Mouse (Mus musculus) layer of hippocampus, postnatal 14 days (tissue): Measurements from ENCODE around the gene Arrb1. TPM values are rescaled to one million over a fixed set of nuclear protein-coding genes. Genes with fewer than 3 reads are reported as not detected.

Source experiments
- DNase-seq, 2 experiments: peaks; one replicate each; pipeline ENCODE4 v3.0.0; 2021 to 2022; ENCODE audit warnings: low spot score in 2 of 2, mixed read lengths in 1 of 2
- total RNA-seq, 2 experiments: library from RNA; stranded (reverse); gene quantifications; 2 replicates each; pipeline ENCODE4 v1.2.3; 2021

The Arrb1 gene
- total RNA-seq, 2 experiments from 2014 or later, result 137 to 143 TPM

DNA sequence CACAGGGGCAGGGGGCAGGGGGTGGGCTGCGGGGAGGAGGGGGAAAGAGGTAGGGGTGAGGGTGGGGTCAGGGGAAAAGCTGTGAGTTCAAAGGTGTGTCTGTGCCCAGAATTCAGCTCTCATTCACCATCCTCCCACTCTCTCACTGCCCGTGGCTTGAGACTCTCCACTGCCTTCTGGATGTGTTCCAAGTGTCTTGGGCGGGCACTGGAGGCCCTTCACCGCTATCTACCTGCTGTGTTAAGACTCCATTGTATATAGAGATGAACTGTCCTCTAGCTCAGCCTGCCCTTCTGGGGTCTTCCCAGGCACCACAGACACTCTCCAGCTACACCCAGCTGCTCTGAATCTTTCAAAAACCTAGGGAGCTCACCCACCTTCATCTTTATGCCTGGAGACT is 38.1 kb downstream of the Arrb1 start:
- no peak for DNase-seq

- DNase-seq, result no peak
Measured at GRCm38 (mm10) chr7:99578246-99578645, 43.0 kb downstream of the Arrb1 start.

GRCm38 (mm10) chr7:99579491-99580190 is 44.4 kb downstream of the Arrb1 start:
- peak in 1 of 2 experiments; percentile 47 for DNase-seq

GRCm38 (mm10) chr7:99580247-99580646 is 45.0 kb downstream of the Arrb1 start:
- DNase-seq, result no peak

DNA sequence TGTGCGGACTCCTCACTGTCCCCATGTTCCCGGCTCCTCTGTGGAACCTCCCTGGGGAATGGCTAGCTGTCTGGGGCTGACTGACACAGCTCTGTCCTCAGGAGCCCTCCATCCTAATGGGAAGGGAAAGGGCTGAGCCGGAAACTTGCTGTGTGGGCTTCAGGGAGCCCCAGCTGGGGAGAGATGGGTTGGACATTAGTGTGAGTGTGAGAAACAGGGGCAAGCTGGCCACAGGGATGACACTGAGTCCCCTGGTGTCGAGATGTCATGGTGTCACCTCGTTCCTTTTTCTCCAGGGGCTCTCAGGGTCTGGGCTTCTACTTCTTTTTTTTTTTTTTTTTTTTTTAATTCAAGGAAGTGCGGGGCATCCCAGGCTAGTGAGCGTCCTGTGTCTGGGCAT is 47.0 kb downstream of the Arrb1 start:
- DNase-seq, result no peak

DNA sequence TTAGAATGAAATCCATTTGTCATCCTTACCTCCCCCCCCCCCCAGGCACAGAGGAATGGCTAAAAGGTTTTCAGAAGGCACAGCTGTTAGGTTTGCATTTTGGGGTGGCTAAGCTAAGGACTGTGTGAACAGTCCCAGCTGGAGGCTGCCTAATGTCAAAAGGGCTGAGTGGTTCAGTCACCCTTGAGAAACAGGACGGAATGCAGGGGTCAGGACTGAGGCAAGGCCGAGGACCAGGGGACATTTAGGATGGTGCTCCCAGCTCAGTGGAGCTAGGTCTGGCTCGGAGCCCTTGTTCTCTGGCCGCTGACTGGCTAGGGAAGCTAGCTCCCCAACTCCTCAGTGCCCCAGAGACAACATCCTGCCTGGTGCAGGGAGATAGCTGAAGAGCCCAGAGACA is 47.6 kb downstream of the Arrb1 start:
- DNase-seq, result no peak

DNA sequence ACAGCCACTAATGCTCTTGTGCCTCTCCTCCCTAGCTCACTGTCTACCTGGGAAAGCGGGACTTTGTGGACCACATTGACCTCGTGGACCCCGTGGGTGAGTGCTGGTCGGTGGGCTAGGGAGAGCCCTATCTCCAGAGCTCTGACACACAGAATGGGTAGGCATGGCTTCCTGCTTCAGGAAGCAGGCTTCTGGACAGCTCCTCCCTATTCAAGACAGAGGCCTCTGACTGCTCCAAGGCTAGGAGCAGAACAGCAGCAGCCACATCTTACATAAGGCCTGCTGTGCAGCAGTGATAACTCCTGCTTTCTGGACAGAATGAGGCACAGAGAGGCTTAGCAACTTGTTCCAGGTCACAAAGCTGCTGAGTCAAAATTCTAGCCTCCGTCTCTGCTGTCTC is 48.4 kb downstream of the Arrb1 start:
- DNase-seq, result no peak

- no peak for DNase-seq
Measured at GRCm38 (mm10) chr7:99585976-99586375, 50.7 kb downstream of the Arrb1 start.

GRCm38 (mm10) chr7:99590064-99590463 is 54.8 kb downstream of the Arrb1 start:
- peak; percentile 74 to 78 for DNase-seq

DNA sequence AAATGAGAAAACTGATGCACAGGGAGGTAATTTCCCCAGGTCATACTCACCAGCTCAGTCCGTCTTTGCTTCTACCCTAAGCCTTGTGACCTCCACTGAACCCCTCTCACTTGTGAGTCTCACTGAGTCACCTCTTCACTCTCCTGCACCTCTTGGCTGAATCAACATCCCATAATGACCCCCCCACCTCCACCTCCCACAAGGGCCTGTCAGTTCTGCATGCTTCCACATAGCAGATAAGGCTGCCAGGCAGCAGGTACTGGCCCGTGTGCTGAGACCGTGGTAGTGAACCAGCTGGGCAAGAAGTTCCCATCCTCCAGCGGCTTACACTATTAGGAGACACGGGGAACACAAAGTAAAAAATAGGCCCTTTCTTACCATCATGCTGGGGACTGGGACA is 55.4 kb downstream of the Arrb1 start:
- no peak for DNase-seq

DNA sequence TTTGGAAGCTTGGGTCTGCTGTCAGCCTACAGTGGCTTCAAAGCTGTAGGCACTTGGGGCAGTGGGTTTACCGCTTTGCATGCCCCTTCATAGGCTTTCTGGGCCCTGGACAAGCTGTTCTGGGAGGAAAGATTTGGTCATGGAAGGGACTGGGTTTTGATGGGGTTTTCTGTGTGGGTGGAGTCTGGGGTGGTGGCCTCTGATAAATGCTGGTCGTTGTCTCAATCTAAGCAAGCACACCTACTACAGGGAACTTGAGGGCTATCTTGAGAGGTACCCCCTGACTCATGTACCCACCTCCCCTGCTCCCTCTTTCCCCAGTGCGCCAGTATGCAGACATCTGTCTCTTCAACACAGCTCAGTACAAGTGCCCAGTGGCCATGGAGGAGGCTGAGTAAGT is 57.4 kb downstream of the Arrb1 start:
- no peak for DNase-seq

GRCm38 (mm10) chr7:99593868-99594803 is 58.9 kb downstream of the Arrb1 start:
- no peak for DNase-seq

DNA sequence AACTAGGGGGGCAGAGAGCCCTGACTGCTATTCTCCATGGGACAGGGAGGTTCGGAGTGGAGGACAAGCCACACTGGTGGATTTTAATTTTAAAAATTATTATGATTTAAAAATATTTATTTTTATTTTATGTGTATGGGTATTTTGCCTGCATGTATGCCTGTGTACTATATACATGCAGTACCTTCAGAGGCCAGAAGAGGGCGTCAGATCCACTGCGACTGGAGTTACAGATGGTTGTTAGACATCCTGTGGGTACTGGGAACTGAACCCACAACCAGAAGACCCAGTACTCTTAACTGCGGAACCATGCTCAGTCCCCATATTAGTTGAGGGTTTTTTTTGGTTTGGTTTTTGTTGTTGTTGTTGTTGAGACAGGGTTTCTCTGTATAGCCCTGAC is 63.5 kb downstream of the Arrb1 start:
- no peak for DNase-seq

DNA sequence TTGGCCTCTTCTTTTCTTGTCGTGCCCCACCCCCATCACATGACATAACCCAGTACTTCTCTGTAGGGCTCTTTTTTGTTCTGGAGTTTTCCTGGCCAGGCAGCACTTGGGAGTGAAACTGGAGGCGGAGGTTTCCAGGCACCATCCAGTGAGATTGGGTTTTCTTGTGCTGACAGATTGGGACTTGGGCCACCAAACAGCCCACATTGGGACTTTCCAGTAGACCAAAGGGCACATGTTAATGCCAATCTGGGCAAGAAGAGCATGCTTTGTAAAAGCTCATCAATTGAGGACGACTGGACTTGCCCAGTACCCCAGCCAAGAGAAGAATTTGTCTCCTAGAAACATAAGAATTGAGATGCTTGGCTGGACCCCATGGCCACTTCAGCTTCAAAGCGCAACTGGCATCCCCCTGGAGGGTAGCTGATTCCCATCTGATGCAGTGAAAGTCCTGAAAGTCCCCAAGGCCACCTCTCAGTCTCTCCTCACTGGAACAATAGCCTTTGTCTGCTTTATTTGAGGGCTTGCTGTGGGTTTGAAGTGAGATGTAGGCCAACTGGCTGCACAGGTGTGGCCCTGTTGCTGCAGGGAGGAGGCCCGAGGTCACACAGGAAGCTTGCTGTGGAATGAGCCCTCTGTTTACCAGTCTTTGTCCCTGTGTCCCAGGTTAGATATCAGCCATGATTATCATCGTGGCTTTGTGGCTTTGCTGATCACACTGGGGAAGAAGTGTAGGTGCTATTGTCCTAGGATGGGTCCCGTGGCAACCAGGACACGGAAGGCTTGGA is 68.8 kb downstream of the Arrb1 start:
- peak in 1 of 2 experiments; percentile 39 for DNase-seq

DNA sequence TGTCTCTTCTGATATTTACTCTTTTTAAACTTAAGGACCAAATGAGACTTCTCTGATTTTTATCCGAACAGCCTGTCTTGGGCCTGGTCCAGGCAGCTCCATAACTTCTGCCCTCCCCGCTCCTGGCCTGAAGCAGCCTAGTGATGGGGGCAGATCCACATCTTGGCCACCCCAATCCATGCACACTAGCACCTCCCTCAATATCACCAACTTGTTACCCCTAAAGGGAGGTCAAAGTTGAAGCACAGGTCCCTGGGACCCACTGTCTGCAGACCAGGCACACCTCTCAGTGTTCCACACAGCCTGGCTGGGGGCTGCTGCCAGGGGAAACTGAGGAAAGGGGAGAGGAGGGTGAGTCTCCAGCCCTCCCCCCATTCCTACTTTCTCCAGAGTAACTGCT is 69.8 kb downstream of the Arrb1 start:
- no peak for DNase-seq

DNA sequence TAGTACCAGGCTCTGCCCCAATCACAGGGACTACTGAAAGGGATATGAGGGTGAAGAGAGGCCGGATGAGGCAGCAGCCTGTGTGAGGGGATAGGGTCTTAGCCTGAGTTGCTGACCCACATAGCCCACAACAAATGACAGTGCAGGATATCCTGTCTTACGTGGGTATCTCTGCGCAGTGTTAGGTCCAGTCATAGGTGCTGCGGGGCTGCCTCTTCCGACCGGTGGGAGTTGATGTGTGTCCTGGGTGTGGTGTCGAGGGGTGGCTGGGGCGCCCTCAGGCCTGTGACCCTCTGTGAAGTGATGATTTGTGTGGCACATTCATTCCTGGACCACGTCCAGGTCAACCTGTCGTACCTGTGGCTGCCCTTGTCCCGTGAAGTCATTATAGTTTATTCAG is 71.0 kb downstream of the Arrb1 start:
- no peak for DNase-seq

GRCm38 (mm10) chr7:99606766-99607165 is 71.5 kb downstream of the Arrb1 start:
- no peak for DNase-seq

GRCm38 (mm10) chr7:99607632-99608031 is 72.4 kb downstream of the Arrb1 start:
- DNase-seq, result no peak

GRCm38 (mm10) chr7:99618264-99618663 is 83.0 kb downstream of the Arrb1 start:
- no peak for DNase-seq

DNA sequence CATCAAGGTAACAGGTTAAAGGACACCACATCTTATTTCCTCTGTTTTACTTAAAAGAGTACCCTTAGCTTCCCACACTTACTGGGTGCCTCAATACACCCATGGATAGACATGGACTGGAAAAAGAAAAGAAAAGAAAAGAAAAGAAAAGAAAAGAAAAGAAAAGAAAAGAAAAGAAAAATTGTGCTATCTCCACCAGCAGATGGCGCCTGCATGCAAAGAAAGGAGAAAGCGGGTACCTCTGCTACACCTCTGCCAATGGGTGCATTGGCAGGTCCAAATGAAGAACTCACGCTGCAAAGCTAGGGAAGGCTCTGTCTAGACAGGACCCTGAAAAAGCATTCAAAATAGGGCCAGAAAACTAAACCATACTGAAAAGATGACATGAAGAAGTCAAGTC is 83.6 kb downstream of the Arrb1 start:
- peak in 1 of 2 experiments; percentile 54 for DNase-seq

DNA sequence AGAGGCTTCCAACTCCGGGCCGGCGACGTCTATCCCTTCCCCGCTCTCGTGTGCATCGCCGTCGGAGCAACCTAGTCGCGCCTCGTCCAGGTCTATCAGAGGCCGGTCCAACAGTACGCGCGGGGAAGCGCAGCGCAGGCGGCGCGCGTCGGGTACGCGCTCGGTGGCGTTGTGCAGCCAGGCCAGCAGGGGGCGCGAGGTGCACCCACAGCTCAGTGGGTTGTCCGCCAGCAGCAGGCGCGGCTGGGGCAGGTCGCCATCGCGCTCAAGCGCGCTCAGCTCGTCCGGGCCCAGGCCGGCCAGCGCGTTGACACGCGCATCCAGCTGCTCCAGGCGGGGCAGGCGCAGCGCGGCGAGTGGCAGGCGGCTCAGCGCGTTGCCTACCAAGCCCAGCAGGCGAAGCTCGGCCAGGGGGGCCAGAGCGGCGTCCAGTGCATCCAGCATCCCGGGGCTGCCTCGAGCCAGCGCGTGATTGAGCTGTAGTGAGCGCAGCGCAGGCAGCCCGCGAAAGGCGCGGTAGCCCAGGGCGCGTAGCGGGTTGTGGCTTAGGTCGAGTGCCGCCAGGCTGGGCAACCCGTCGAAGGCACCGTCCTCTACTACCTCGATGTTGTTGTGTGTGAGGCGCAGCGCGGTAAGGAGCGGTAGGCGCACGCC is 90.6 kb downstream of the Arrb1 start:
- peak; percentile 86 to 89 for DNase-seq
